Comparison of ENCODE assay signal across 18 mouse cellular contexts in the genomic region with DNA sequence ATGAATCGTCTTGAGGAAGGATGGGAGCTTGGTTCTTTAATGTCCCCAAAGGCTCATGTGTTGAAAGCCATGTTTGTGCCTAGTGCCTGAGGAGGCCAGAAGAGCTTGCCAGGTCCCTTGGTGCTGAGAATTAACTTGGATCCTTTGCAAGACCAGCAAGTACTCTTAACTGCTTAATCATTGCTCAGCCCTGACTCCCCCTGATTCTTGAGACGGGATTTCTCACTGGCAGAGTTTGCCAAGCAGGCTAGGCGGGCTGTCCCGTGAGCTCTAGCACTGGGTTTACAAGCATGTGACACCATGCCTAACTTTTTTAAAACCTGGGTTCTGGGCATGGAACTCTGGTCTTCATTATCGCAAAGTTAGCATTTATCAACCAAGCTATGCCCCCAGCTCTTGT. TPM values are rescaled to one million over a fixed set of nuclear protein-coding genes. Genes with fewer than 3 reads are reported as not detected.
"Had no signal": no experiment of that assay in that cellular context is flagged by ENCODE, and none has a peak within 500 bp of the region (broad histone marks: within the 10 kb centered on the region; RNA-seq: fewer than 3 reads in every experiment).

No protein-coding gene starts in this region.

- H3K4me2 ChIP-seq: intestine, embryonic 15.5 days; liver, embryonic 13.5 days; midbrain, embryonic 12.5 days; neural tube, embryonic 13.5 days had no signal

- H3K9me3 ChIP-seq: intestine, embryonic 15.5 days; liver, embryonic 13.5 days; midbrain, embryonic 12.5 days; neural tube, embryonic 13.5 days had no signal

- ATAC-seq: intestine, embryonic 15.5 days; liver, postnatal 0 days; midbrain, embryonic 16.5 days had no signal

- H3K27ac ChIP-seq: intestine, embryonic 15.5 days; layer of hippocampus, adult 2 months; left cerebral cortex, adult 2 months; liver, embryonic 13.5 days; midbrain, embryonic 12.5 days; neural tube, embryonic 13.5 days; stomach, postnatal 0 days had no signal

- DNase-seq: kidney, adult 18-20 months; kidney, postnatal 10 days; kidney, postnatal 4 days; liver; liver, embryonic 13.5 days; liver, postnatal 0 days; retina, postnatal 1 day; right cerebral cortex, postnatal 14 days; thymus, adult 2 months; thymus, postnatal 25 days had no signal

- H3K27me3 ChIP-seq: intestine, embryonic 15.5 days; midbrain, embryonic 12.5 days; neural tube, embryonic 13.5 days had no signal

- H3K9ac ChIP-seq: intestine, embryonic 15.5 days; liver, embryonic 13.5 days; liver, postnatal 0 days; midbrain, embryonic 12.5 days; neural tube, embryonic 13.5 days had no signal

- H3K4me3 ChIP-seq: intestine, embryonic 15.5 days; layer of hippocampus, adult 2 months; left cerebral cortex, adult 2 months; liver, embryonic 13.5 days; midbrain, embryonic 12.5 days; neural tube, embryonic 13.5 days had no signal

- H3K4me1 ChIP-seq: intestine, embryonic 15.5 days; midbrain, embryonic 12.5 days had no signal

- H3K36me3 ChIP-seq: intestine, embryonic 15.5 days; liver, embryonic 13.5 days; midbrain, embryonic 12.5 days had no signal

RNA-seq across cellular contexts. Expression of gene Reep1, which starts 7.6 kb away (rescaled TPM):
- total RNA-seq: megakaryocyte-erythroid progenitor cell, adult 5-6 weeks had no signal
